Mouse (Mus musculus): ENCODE measurements at regions not wholly inside any gene's neighbourhood (a gene's known extent, or its start where the extent isn't known, plus 50 kb on each side); places are given as distances from the start of the nearest gene placed in this dataset.

GRCm38 (mm10) chr9:95331275-95331674 lies 75.2 kb downstream of the Chst2 start:
- Histone ChIP-seq H3K36me3 (replicated peaks; ENCODE audit: low read length) (no peaks in the 10 kb centered on the region), H3K27me3 (replicated peaks) (peaks cover 23% of the 10 kb centered on the region), H3K4me3 (replicated peaks) (no peak overlapping the region), H3K4me1 (peaks cover 21% of the 10 kb centered on the region), H3K9me3 (no peaks in the 10 kb centered on the region)
- TF ChIP-seq FLI1 (IDR thresholded peaks at IDR 0.05; ENCODE audit: low read length) (no peak), GATA1 (IDR thresholded peaks at IDR 0.05; ENCODE audit: borderline replicate concordance, low read length) (no peak)

DNA sequence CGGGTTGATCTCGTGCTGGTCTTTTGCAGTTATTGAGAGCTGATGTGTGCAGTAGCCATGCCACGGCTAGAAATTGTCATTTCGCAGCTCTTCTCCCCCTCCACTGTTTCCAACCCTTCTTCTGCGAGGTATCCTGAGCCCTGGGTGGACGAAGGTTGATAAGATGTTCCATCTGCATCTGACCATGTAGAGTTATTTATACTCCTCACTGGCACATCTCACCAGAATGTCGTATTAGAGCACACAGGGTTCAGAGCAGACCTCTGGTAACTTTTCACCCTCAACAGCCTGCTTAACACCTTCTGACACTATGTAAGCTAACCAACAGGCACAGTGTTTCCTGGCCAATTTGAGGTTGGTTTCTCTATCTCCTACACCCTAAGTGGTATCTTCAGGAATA lies 76.4 kb downstream of the Chst2 start:
- TF ChIP-seq FLI1 (IDR thresholded peaks at IDR 0.05; ENCODE audit: low read length) (no peak), GATA1 (IDR thresholded peaks at IDR 0.05; ENCODE audit: borderline replicate concordance, low read length) (no peak)
- Histone ChIP-seq H3K9me3 (no peaks in the 10 kb centered on the region), H3K36me3 (replicated peaks; ENCODE audit: low read length) (no peaks in the 10 kb centered on the region), H3K4me1 (peaks cover 21% of the 10 kb centered on the region), H3K4me3 (replicated peaks) (no peak overlapping the region), H3K27me3 (replicated peaks) (peaks cover 20% of the 10 kb centered on the region)

GRCm38 (mm10) chr9:95329053-95329430 lies 77.5 kb downstream of the Chst2 start:
- H3K4me1 ChIP-seq, result peaks cover 25% of the 10 kb centered on the region
- peak overlapping the region; percentile 81 for H3K4me3 ChIP-seq (replicated peaks)
- TF ChIP-seq GATA1 (IDR thresholded peaks at IDR 0.05; ENCODE audit: borderline replicate concordance, low read length) (no peak), FLI1 (IDR thresholded peaks at IDR 0.05; ENCODE audit: low read length) (no peak)
- no peaks in the 10 kb centered on the region for H3K36me3 ChIP-seq (replicated peaks; ENCODE audit: low read length)
- peaks cover 25% of the 10 kb centered on the region for H3K27me3 ChIP-seq (replicated peaks)
- H3K9me3 ChIP-seq, result no peaks in the 10 kb centered on the region

GRCm38 (mm10) chr9:95328261-95329052 lies 78.1 kb downstream of the Chst2 start:
- Histone ChIP-seq H3K9me3 (no peaks in the 10 kb centered on the region), H3K4me1 (peaks cover 25% of the 10 kb centered on the region), H3K4me3 (replicated peaks) (peak overlapping the region; percentile 81), H3K27me3 (replicated peaks) (peaks cover 29% of the 10 kb centered on the region), H3K36me3 (replicated peaks; ENCODE audit: low read length) (no peaks in the 10 kb centered on the region)
- TF ChIP-seq FLI1 (IDR thresholded peaks at IDR 0.05; ENCODE audit: low read length) (no peak), GATA1 (IDR thresholded peaks at IDR 0.05; ENCODE audit: borderline replicate concordance, low read length) (no peak)

- peaks cover 31% of the 10 kb centered on the region for H3K27me3 ChIP-seq (replicated peaks)
- peaks cover 25% of the 10 kb centered on the region for H3K4me1 ChIP-seq
- H3K4me3 ChIP-seq (replicated peaks), result peak overlapping the region; percentile 33
- TF ChIP-seq FLI1 (IDR thresholded peaks at IDR 0.05; ENCODE audit: low read length), result no peak
- no peak for TF ChIP-seq GATA1 (IDR thresholded peaks at IDR 0.05; ENCODE audit: borderline replicate concordance, low read length)
- H3K9me3 ChIP-seq, result no peaks in the 10 kb centered on the region
- no peaks in the 10 kb centered on the region for H3K36me3 ChIP-seq (replicated peaks; ENCODE audit: low read length)
Measured at GRCm38 (mm10) chr9:95327771-95328170, 78.8 kb downstream of the Chst2 start.

- TF ChIP-seq FLI1 (IDR thresholded peaks at IDR 0.05; ENCODE audit: low read length) (no peak), GATA1 (IDR thresholded peaks at IDR 0.05; ENCODE audit: borderline replicate concordance, low read length) (no peak)
- H3K9me3 ChIP-seq, result no peaks in the 10 kb centered on the region
- no peaks in the 10 kb centered on the region for H3K36me3 ChIP-seq (replicated peaks; ENCODE audit: low read length)
Measured at GRCm38 (mm10) chr9:95323622-95324021, 82.9 kb downstream of the Chst2 start.

DNA sequence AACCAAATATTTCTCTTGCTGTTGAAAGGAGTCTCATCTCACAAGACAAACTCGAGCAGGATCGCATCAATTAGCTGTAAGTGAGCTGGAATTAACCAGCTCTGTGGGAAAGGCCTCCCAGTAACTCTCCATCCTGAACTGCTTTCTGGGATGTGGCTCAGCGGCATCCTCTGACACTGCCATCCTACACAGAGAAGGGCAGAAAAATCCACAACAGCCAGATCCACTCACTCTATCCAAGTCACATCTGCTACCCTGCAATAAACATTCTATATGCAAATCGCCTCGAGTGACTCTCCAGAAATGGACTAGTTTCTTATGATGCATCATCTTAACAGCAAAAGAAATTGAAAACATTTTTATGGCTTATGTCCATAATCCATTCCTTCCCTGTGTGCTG lies 83.6 kb downstream of the Chst2 start:
- Histone ChIP-seq H3K9me3 (no peaks in the 10 kb centered on the region), H3K27me3 (replicated peaks) (peaks cover 29% of the 10 kb centered on the region), H3K4me1 (peaks cover 6% of the 10 kb centered on the region), H3K4me3 (replicated peaks) (no peak overlapping the region), H3K36me3 (replicated peaks; ENCODE audit: low read length) (no peaks in the 10 kb centered on the region)
- TF ChIP-seq FLI1 (IDR thresholded peaks at IDR 0.05; ENCODE audit: low read length) (no peak), GATA1 (IDR thresholded peaks at IDR 0.05; ENCODE audit: borderline replicate concordance, low read length) (no peak)

More at GRCm38 (mm10) chr9:95323622-95324021, 82.9 kb downstream of the Chst2 start:
- Histone ChIP-seq H3K4me1 (peaks cover 14% of the 10 kb centered on the region), H3K27me3 (replicated peaks) (peaks cover 28% of the 10 kb centered on the region), H3K4me3 (replicated peaks) (no peak overlapping the region)

DNA sequence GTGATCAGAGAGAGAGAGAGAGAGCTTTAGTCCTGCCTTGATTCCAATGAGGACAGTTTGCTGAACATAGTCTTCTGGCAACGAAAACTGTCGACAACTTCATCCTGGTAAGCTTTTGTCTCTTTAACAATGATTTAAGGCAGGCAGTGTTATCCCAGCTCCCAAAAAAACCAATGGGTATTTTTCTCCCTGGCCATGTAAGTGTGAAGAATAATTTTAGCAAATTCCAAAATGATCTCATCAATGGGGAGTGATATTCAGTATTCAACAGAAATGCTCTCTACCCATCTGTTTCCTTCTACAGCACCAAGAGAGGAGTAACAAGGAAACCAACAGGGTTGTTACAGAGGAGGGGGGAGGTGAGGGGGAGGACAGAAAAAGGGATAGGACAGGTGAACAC lies 84.5 kb downstream of the Chst2 start:
- Histone ChIP-seq H3K4me1 (peaks cover 4% of the 10 kb centered on the region; the same call in 1 of the 2 replicates), H3K4me3 (replicated peaks) (no peak overlapping the region), H3K27me3 (replicated peaks) (peaks cover 25% of the 10 kb centered on the region), H3K9me3 (no peaks in the 10 kb centered on the region), H3K36me3 (replicated peaks; ENCODE audit: low read length) (no peaks in the 10 kb centered on the region)
- no peak for TF ChIP-seq GATA1 (IDR thresholded peaks at IDR 0.05; ENCODE audit: borderline replicate concordance, low read length)
- TF ChIP-seq FLI1 (IDR thresholded peaks at IDR 0.05; ENCODE audit: low read length), result no peak

DNA sequence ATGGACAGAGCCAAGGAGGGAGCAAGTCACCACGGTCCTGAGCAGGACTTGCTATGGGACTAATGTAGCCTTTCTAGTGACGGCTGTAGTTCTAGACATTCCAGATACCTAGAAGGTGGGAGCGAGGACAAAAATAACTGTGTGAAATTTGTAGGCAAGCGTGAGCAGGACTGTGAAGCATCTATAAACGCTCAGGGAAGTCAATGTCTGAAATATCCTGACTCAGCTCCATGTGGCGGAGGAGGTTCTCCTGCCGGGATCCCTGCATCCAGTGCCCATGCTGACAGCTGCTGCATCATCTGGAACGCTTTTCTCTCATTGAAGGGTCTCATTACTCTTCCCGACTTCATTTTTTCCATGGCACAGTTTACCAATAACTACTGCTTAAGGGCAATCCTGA lies 87.6 kb downstream of the Chst2 start:
- no peak for TF ChIP-seq FLI1 (IDR thresholded peaks at IDR 0.05; ENCODE audit: low read length)
- no peak for TF ChIP-seq GATA1 (IDR thresholded peaks at IDR 0.05; ENCODE audit: borderline replicate concordance, low read length)
- Histone ChIP-seq H3K9me3 (no peaks in the 10 kb centered on the region), H3K27me3 (replicated peaks) (peaks cover 26% of the 10 kb centered on the region), H3K36me3 (replicated peaks; ENCODE audit: low read length) (no peaks in the 10 kb centered on the region), H3K4me1 (peaks cover 4% of the 10 kb centered on the region; the same call in 1 of the 2 replicates), H3K4me3 (replicated peaks) (no peak overlapping the region)

DNA sequence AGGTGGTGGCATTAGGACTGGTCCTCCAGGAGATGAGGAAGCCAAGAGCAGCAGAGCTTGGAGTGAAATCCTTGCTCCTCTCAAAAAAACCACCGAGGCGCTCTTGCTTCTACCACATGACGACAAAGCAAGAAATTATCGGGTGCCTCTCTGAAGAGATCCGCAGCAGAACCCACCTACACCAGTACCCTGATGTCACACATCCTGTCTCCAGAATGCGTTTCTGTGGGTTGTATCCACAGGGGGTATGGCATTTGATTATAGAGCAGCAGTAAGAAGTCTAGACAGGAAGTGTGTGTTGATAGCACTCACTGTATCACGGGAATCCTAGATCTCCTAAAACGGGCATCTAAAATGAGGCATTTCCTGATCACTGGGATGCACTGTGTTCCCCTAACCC lies 89.8 kb downstream of the Chst2 start:
- H3K9me3 ChIP-seq, result no peaks in the 10 kb centered on the region
- no peak overlapping the region for H3K4me3 ChIP-seq (replicated peaks)
- TF ChIP-seq FLI1 (IDR thresholded peaks at IDR 0.05; ENCODE audit: low read length) (no peak), GATA1 (IDR thresholded peaks at IDR 0.05; ENCODE audit: borderline replicate concordance, low read length) (no peak)
- H3K4me1 ChIP-seq, result peaks cover 4% of the 10 kb centered on the region; the same call in 1 of the 2 replicates
- H3K36me3 ChIP-seq (replicated peaks; ENCODE audit: low read length), result no peaks in the 10 kb centered on the region
- H3K27me3 ChIP-seq (replicated peaks), result peaks cover 17% of the 10 kb centered on the region

Measured in megakaryocyte, embryonic 14.5 days (primary cell).